Mouse (Mus musculus): ENCODE results near the gene Zbtb34. TPM values are rescaled to one million over a fixed set of nuclear protein-coding genes. Genes with fewer than 3 reads are reported as not detected.

The Zbtb34 gene
- polyA plus RNA-seq (2015; fragmentation: Nextera tagmentation; extraction: Ambion mirVana) = 3.8 and 4.9 TPM in 2 replicates

GRCm38 (mm10) chr2:33430771-33431699 lies at the start of gene Zbtb34:
Zbtb34 (minus strand) TSS chr2:33431324.
- ATAC-seq (replicated peaks; ENCODE audit: extremely low read depth, insufficient read depth, low FRiP score) = peak; percentile 81
- under 1% methylated on average over 83 of the region's 102 CpGs for WGBS
- H3K4me1 ChIP-seq (ENCODE audit: control insufficient read depth, insufficient read depth, low read length) = peaks cover 10% of the 10 kb centered on the region

GRCm38 (mm10) chr2:33477961-33478755 lies 47.0 kb upstream of the Zbtb34 start:
- no peaks in the 10 kb centered on the region for H3K36me3 ChIP-seq (ENCODE audit: control insufficient read depth, insufficient read depth)
- no peaks in the 10 kb centered on the region for H3K4me1 ChIP-seq (ENCODE audit: control insufficient read depth, insufficient read depth, low read length)
- no peak overlapping the region for H3K4me2 ChIP-seq (ENCODE audit: low read depth, low read length)
- no peak overlapping the region for H3K9ac ChIP-seq (ENCODE audit: low read length)
- no peak overlapping the region for H3K4me3 ChIP-seq (ENCODE audit: low read length)
- WGBS = 84% methylated on average over 10 of the region's 10 CpGs
- no peaks in the 10 kb centered on the region for H3K9me3 ChIP-seq (replicated peaks; ENCODE audit: control insufficient read depth, low read length)
- H3K27me3 ChIP-seq (ENCODE audit: control insufficient read depth, insufficient read depth, low read length) = no peaks in the 10 kb centered on the region
- no peak for ATAC-seq (replicated peaks; ENCODE audit: extremely low read depth, insufficient read depth, low FRiP score)
- no peak overlapping the region for H3K27ac ChIP-seq (ENCODE audit: low read length)

More at GRCm38 (mm10) chr2:33430771-33431699, at the start of gene Zbtb34:
- Histone ChIP-seq H3K4me2 (ENCODE audit: low read depth, low read length) (peak within 1 kb of the TSS; percentile 71), H3K9me3 (replicated peaks; ENCODE audit: control insufficient read depth, low read length) (no peaks in the 10 kb centered on the region), H3K9ac (ENCODE audit: low read length) (peak within 1 kb of the TSS; percentile 98), H3K36me3 (ENCODE audit: control insufficient read depth, insufficient read depth) (0 out of 2 replicates have a peak, but pooled peaks cover 6% of the 10 kb centered on the region), H3K4me3 (ENCODE audit: low read length) (peak within 1 kb of the TSS; percentile 97), H3K27me3 (ENCODE audit: control insufficient read depth, insufficient read depth, low read length) (no peaks in the 10 kb centered on the region), H3K27ac (ENCODE audit: low read length) (peak within 1 kb of the TSS; percentile 68)

GRCm38 (mm10) chr2:33475961-33476360 lies 44.8 kb upstream of the Zbtb34 start:
- Histone ChIP-seq H3K9me3 (replicated peaks; ENCODE audit: control insufficient read depth, low read length) (no peaks in the 10 kb centered on the region), H3K4me3 (ENCODE audit: low read length) (no peak overlapping the region)

GRCm38 (mm10) chr2:33468466-33469097 lies 37.5 kb upstream of the Zbtb34 start, which contains the start of gene Zbtb43:
Zbtb43 (minus strand) TSS chr2:33468559.
- H3K4me2 ChIP-seq (ENCODE audit: low read depth, low read length) = peak within 1 kb of the TSS; percentile 72
- peaks cover 3% of the 10 kb centered on the region; the same call in 1 of the 2 replicates for H3K36me3 ChIP-seq (ENCODE audit: control insufficient read depth, insufficient read depth)
- peak within 1 kb of the TSS; percentile 96 for H3K4me3 ChIP-seq (ENCODE audit: low read length)
- H3K27ac ChIP-seq (ENCODE audit: low read length) = peak within 1 kb of the TSS; percentile 81
- 7% methylated on average over 36 of the region's 36 CpGs for WGBS
- ATAC-seq (replicated peaks; ENCODE audit: extremely low read depth, insufficient read depth, low FRiP score) = peak; percentile 97
- no peaks in the 10 kb centered on the region for H3K9me3 ChIP-seq (replicated peaks; ENCODE audit: control insufficient read depth, low read length)
- peaks cover 19% of the 10 kb centered on the region for H3K4me1 ChIP-seq (ENCODE audit: control insufficient read depth, insufficient read depth, low read length)
- H3K27me3 ChIP-seq (ENCODE audit: control insufficient read depth, insufficient read depth, low read length) = no peaks in the 10 kb centered on the region
- peak within 1 kb of the TSS; percentile 96 for H3K9ac ChIP-seq (ENCODE audit: low read length)

More at GRCm38 (mm10) chr2:33475961-33476360, 44.8 kb upstream of the Zbtb34 start:
- Histone ChIP-seq H3K36me3 (ENCODE audit: control insufficient read depth, insufficient read depth) (no peaks in the 10 kb centered on the region), H3K27ac (ENCODE audit: low read length) (no peak overlapping the region), H3K4me2 (ENCODE audit: low read depth, low read length) (no peak overlapping the region), H3K9ac (ENCODE audit: low read length) (no peak overlapping the region), H3K27me3 (ENCODE audit: control insufficient read depth, insufficient read depth, low read length) (no peaks in the 10 kb centered on the region), H3K4me1 (ENCODE audit: control insufficient read depth, insufficient read depth, low read length) (no peaks in the 10 kb centered on the region)
- no peak for ATAC-seq (replicated peaks; ENCODE audit: extremely low read depth, insufficient read depth, low FRiP score)

GRCm38 (mm10) chr2:33467546-33468465 lies 36.7 kb upstream of the Zbtb34 start:
- peak overlapping the region; percentile 96 for H3K9ac ChIP-seq (ENCODE audit: low read length)
- H3K9me3 ChIP-seq (replicated peaks; ENCODE audit: control insufficient read depth, low read length) = no peaks in the 10 kb centered on the region
- H3K4me1 ChIP-seq (ENCODE audit: control insufficient read depth, insufficient read depth, low read length) = peaks cover 19% of the 10 kb centered on the region
- ATAC-seq (replicated peaks; ENCODE audit: extremely low read depth, insufficient read depth, low FRiP score) = peak; percentile 57
- peak overlapping the region; percentile 96 for H3K4me3 ChIP-seq (ENCODE audit: low read length)
- no peaks in the 10 kb centered on the region for H3K27me3 ChIP-seq (ENCODE audit: control insufficient read depth, insufficient read depth, low read length)
- peak overlapping the region; percentile 81 for H3K27ac ChIP-seq (ENCODE audit: low read length)
- peaks cover 5% of the 10 kb centered on the region for H3K36me3 ChIP-seq (ENCODE audit: control insufficient read depth, insufficient read depth)
- H3K4me2 ChIP-seq (ENCODE audit: low read depth, low read length) = peak overlapping the region; percentile 72
- WGBS = 4% methylated on average over 57 of the region's 57 CpGs

- Histone ChIP-seq H3K9ac (ENCODE audit: low read length) (no peak overlapping the region), H3K27ac (ENCODE audit: low read length) (no peak overlapping the region)
- WGBS = 51% methylated on average over 4 of the region's 4 CpGs
These were observed 34.8 kb upstream of the Zbtb34 start for GRCm38 (mm10) chr2:33465966-33466365.

GRCm38 (mm10) chr2:33465215-33465614 lies 34.1 kb upstream of the Zbtb34 start:
- WGBS = 74% methylated on average over 5 of the region's 5 CpGs

More at GRCm38 (mm10) chr2:33465966-33466365, 34.8 kb upstream of the Zbtb34 start:
- Histone ChIP-seq H3K4me3 (ENCODE audit: low read length) (no peak overlapping the region), H3K36me3 (ENCODE audit: control insufficient read depth, insufficient read depth) (peaks cover 15% of the 10 kb centered on the region), H3K4me1 (ENCODE audit: control insufficient read depth, insufficient read depth, low read length) (peaks cover 19% of the 10 kb centered on the region), H3K27me3 (ENCODE audit: control insufficient read depth, insufficient read depth, low read length) (no peaks in the 10 kb centered on the region), H3K4me2 (ENCODE audit: low read depth, low read length) (no peak overlapping the region), H3K9me3 (replicated peaks; ENCODE audit: control insufficient read depth, low read length) (no peaks in the 10 kb centered on the region)
- ATAC-seq (replicated peaks; ENCODE audit: extremely low read depth, insufficient read depth, low FRiP score) = no peak

GRCm38 (mm10) chr2:33462066-33462465 lies 30.9 kb upstream of the Zbtb34 start:
- no peaks in the 10 kb centered on the region for H3K9me3 ChIP-seq (replicated peaks; ENCODE audit: control insufficient read depth, low read length)
- H3K9ac ChIP-seq (ENCODE audit: low read length) = no peak overlapping the region
- H3K36me3 ChIP-seq (ENCODE audit: control insufficient read depth, insufficient read depth) = peaks cover 29% of the 10 kb centered on the region
- H3K4me3 ChIP-seq (ENCODE audit: low read length) = no peak overlapping the region
- H3K4me1 ChIP-seq (ENCODE audit: control insufficient read depth, insufficient read depth, low read length) = peaks cover 14% of the 10 kb centered on the region
- ATAC-seq (replicated peaks; ENCODE audit: extremely low read depth, insufficient read depth, low FRiP score) = no peak
- no peaks in the 10 kb centered on the region for H3K27me3 ChIP-seq (ENCODE audit: control insufficient read depth, insufficient read depth, low read length)
- WGBS = 83% methylated on average over 7 of the region's 7 CpGs
- H3K4me2 ChIP-seq (ENCODE audit: low read depth, low read length) = no peak overlapping the region
- H3K27ac ChIP-seq (ENCODE audit: low read length) = no peak overlapping the region

More at GRCm38 (mm10) chr2:33465215-33465614, 34.1 kb upstream of the Zbtb34 start:
- no peak overlapping the region for H3K27ac ChIP-seq (ENCODE audit: low read length)
- peaks cover 18% of the 10 kb centered on the region for H3K36me3 ChIP-seq (ENCODE audit: control insufficient read depth, insufficient read depth)
- peaks cover 19% of the 10 kb centered on the region for H3K4me1 ChIP-seq (ENCODE audit: control insufficient read depth, insufficient read depth, low read length)
- no peak overlapping the region for H3K4me3 ChIP-seq (ENCODE audit: low read length)
- H3K9ac ChIP-seq (ENCODE audit: low read length) = no peak overlapping the region
- H3K27me3 ChIP-seq (ENCODE audit: control insufficient read depth, insufficient read depth, low read length) = no peaks in the 10 kb centered on the region
- no peak overlapping the region for H3K4me2 ChIP-seq (ENCODE audit: low read depth, low read length)
- H3K9me3 ChIP-seq (replicated peaks; ENCODE audit: control insufficient read depth, low read length) = no peaks in the 10 kb centered on the region
- no peak for ATAC-seq (replicated peaks; ENCODE audit: extremely low read depth, insufficient read depth, low FRiP score)
